Mouse (Mus musculus): ENCODE results near the gene Svs5. TPM values are rescaled to one million over a fixed set of nuclear protein-coding genes. Genes with fewer than 3 reads are reported as not detected.
"Not testable (repeated sequence)": the region's sequence is repeated elsewhere in the genome, so short reads cannot be mapped to it uniquely, and the experiment has no call there.

Gene Svs5
- polyA plus RNA-seq (2012; rRNA removed): not detected in 2 replicates

GRCm38 (mm10) chr2:164332440-164332839 is at the start of gene Svs5:
Gene Svs5, plus strand, starts transcription at chr2:164332740.
- not testable (repeated sequence) for H3K27ac ChIP-seq (ENCODE audit: control insufficient read depth, insufficient read depth, low read length); H3K4me1 ChIP-seq (replicated peaks; ENCODE audit: control insufficient read depth, insufficient read depth, low read length); H3K36me3 ChIP-seq (ENCODE audit: control insufficient read depth, insufficient read depth, low read length); H3K4me3 ChIP-seq (ENCODE audit: control insufficient read depth, insufficient read depth, low read length); DNase-seq; H3K27me3 ChIP-seq (ENCODE audit: control insufficient read depth, insufficient read depth, low read length)
- WGBS: 57% methylated on average over 3 of the region's 3 CpGs

- DNase-seq; H3K27ac ChIP-seq (ENCODE audit: control insufficient read depth, insufficient read depth, low read length); H3K4me3 ChIP-seq (ENCODE audit: control insufficient read depth, insufficient read depth, low read length); H3K4me1 ChIP-seq (replicated peaks; ENCODE audit: control insufficient read depth, insufficient read depth, low read length); H3K27me3 ChIP-seq (ENCODE audit: control insufficient read depth, insufficient read depth, low read length); H3K36me3 ChIP-seq (ENCODE audit: control insufficient read depth, insufficient read depth, low read length): not testable (repeated sequence)
- 85% methylated on average over 1 of the region's 1 CpGs for WGBS
Measured at GRCm38 (mm10) chr2:164288968-164289367, 43.6 kb upstream of the Svs5 start, which contains the start of gene Svs3a. Gene Svs3a, plus strand, starts transcription at chr2:164289268.

GRCm38 (mm10) chr2:164312599-164312998 is 19.9 kb upstream of the Svs5 start:
- 89% methylated on average over 5 of the region's 5 CpGs for WGBS
- Histone ChIP-seq H3K4me1 (replicated peaks; ENCODE audit: control insufficient read depth, insufficient read depth, low read length) (no peaks in the 10 kb centered on the region), H3K27ac (ENCODE audit: control insufficient read depth, insufficient read depth, low read length) (no peak overlapping the region), H3K36me3 (ENCODE audit: control insufficient read depth, insufficient read depth, low read length) (no peaks in the 10 kb centered on the region), H3K4me3 (ENCODE audit: control insufficient read depth, insufficient read depth, low read length) (no peak overlapping the region), H3K27me3 (ENCODE audit: control insufficient read depth, insufficient read depth, low read length) (no peaks in the 10 kb centered on the region)
- DNase-seq: no peak
- TF ChIP-seq CTCF (IDR thresholded peaks at IDR 0.05; ENCODE audit: borderline replicate concordance, control insufficient read depth, extremely low read depth, insufficient read depth, low read length, poor library complexity): no peak
- TF ChIP-seq POLR2A (IDR thresholded peaks at IDR 0.05; ENCODE audit: control insufficient read depth, extremely low read depth, insufficient read depth, low read length, poor library complexity): no peak

GRCm38 (mm10) chr2:164315460-164315859 is 17.1 kb upstream of the Svs5 start:
- not testable (repeated sequence) for H3K27ac ChIP-seq (ENCODE audit: control insufficient read depth, insufficient read depth, low read length); H3K27me3 ChIP-seq (ENCODE audit: control insufficient read depth, insufficient read depth, low read length); DNase-seq; H3K4me1 ChIP-seq (replicated peaks; ENCODE audit: control insufficient read depth, insufficient read depth, low read length); H3K4me3 ChIP-seq (ENCODE audit: control insufficient read depth, insufficient read depth, low read length); H3K36me3 ChIP-seq (ENCODE audit: control insufficient read depth, insufficient read depth, low read length)

- H3K4me1 ChIP-seq (replicated peaks; ENCODE audit: control insufficient read depth, insufficient read depth, low read length); H3K4me3 ChIP-seq (ENCODE audit: control insufficient read depth, insufficient read depth, low read length); DNase-seq; H3K36me3 ChIP-seq (ENCODE audit: control insufficient read depth, insufficient read depth, low read length); H3K27ac ChIP-seq (ENCODE audit: control insufficient read depth, insufficient read depth, low read length); H3K27me3 ChIP-seq (ENCODE audit: control insufficient read depth, insufficient read depth, low read length): not testable (repeated sequence)
- WGBS: 89% methylated on average over 1 of the region's 1 CpGs
Measured at GRCm38 (mm10) chr2:164316451-164316850, 16.1 kb upstream of the Svs5 start, which contains the start of gene Svs6. Gene Svs6, plus strand, starts transcription at chr2:164316751.

- Histone ChIP-seq H3K36me3 (ENCODE audit: control insufficient read depth, insufficient read depth, low read length) (no peaks in the 10 kb centered on the region), H3K4me1 (replicated peaks; ENCODE audit: control insufficient read depth, insufficient read depth, low read length) (no peaks in the 10 kb centered on the region), H3K27ac (ENCODE audit: control insufficient read depth, insufficient read depth, low read length) (no peak overlapping the region), H3K4me3 (ENCODE audit: control insufficient read depth, insufficient read depth, low read length) (no peak overlapping the region), H3K27me3 (ENCODE audit: control insufficient read depth, insufficient read depth, low read length) (no peaks in the 10 kb centered on the region)
- no peak for DNase-seq
- 93% methylated on average over 6 of the region's 6 CpGs for WGBS
- no peak for TF ChIP-seq POLR2A (IDR thresholded peaks at IDR 0.05; ENCODE audit: control insufficient read depth, extremely low read depth, insufficient read depth, low read length, poor library complexity)
- no peak for TF ChIP-seq CTCF (IDR thresholded peaks at IDR 0.05; ENCODE audit: borderline replicate concordance, control insufficient read depth, extremely low read depth, insufficient read depth, low read length, poor library complexity)
Measured at GRCm38 (mm10) chr2:164320983-164321382, 11.6 kb upstream of the Svs5 start.

GRCm38 (mm10) chr2:164343732-164344131 is 11.2 kb downstream of the Svs5 start:
- H3K4me3 ChIP-seq (ENCODE audit: control insufficient read depth, insufficient read depth, low read length); DNase-seq; H3K36me3 ChIP-seq (ENCODE audit: control insufficient read depth, insufficient read depth, low read length); H3K27ac ChIP-seq (ENCODE audit: control insufficient read depth, insufficient read depth, low read length); H3K27me3 ChIP-seq (ENCODE audit: control insufficient read depth, insufficient read depth, low read length); H3K4me1 ChIP-seq (replicated peaks; ENCODE audit: control insufficient read depth, insufficient read depth, low read length): not testable (repeated sequence)
- WGBS: 100% methylated on average over 1 of the region's 1 CpGs

- H3K27ac ChIP-seq (ENCODE audit: control insufficient read depth, insufficient read depth, low read length); H3K4me1 ChIP-seq (replicated peaks; ENCODE audit: control insufficient read depth, insufficient read depth, low read length); DNase-seq; H3K27me3 ChIP-seq (ENCODE audit: control insufficient read depth, insufficient read depth, low read length); H3K4me3 ChIP-seq (ENCODE audit: control insufficient read depth, insufficient read depth, low read length); H3K36me3 ChIP-seq (ENCODE audit: control insufficient read depth, insufficient read depth, low read length): not testable (repeated sequence)
Measured at GRCm38 (mm10) chr2:164347697-164348096, 15.2 kb downstream of the Svs5 start.
